Mouse (Mus musculus): ENCODE measurements around the gene Grid2.
A peak's percentile ranks its signal among the peaks of the same experiment; 100 is the strongest.

Gene Grid2

GRCm38 (mm10) chr6:64729231-64730011 is 1473.7 kb downstream of the Grid2 start:
- Histone ChIP-seq H3K9me3 (ENCODE audit: low read length) (no peaks in the 10 kb centered on the region), H3K27me3 (ENCODE audit: insufficient read depth, low read length) (peaks cover 75% of the 10 kb centered on the region), H3K4me3 (replicated peaks; ENCODE audit: low read length) (peak overlapping the region; percentile 77), H3K4me1 (replicated peaks; ENCODE audit: low read depth, low read length) (peaks cover 45% of the 10 kb centered on the region), H3K36me3 (ENCODE audit: insufficient read depth, low read length) (no peaks in the 10 kb centered on the region)
- TF ChIP-seq POU5F1 (IDR thresholded peaks at IDR 0.05; ENCODE audit: borderline replicate concordance, low read length) = no peak

DNA sequence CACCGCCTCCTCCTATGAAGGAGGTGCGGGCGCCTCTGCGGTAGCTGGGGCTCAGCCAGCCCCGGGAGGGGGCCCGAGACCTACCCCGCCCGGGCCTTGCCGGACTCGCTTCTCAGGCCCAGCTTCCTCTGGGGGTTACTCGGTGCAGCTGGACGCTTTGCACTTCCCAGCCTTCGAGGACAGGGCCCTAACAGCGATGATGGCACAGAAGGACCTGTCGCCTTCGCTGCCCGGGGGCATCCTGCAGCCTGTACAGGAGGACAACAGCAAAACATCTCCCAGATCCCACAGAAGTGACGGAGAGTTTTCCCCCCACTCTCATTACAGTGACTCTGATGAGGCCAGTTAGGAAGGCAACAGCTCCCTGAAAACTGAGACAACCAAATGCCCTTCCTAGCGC is 1474.4 kb downstream of the Grid2 start:
- Histone ChIP-seq H3K4me3 (replicated peaks; ENCODE audit: low read length) (peak overlapping the region; percentile 77), H3K27me3 (ENCODE audit: insufficient read depth, low read length) (peaks cover 81% of the 10 kb centered on the region), H3K9me3 (ENCODE audit: low read length) (peaks cover under 1% of the 10 kb centered on the region; the same call in 1 of the 2 replicates)

DNA sequence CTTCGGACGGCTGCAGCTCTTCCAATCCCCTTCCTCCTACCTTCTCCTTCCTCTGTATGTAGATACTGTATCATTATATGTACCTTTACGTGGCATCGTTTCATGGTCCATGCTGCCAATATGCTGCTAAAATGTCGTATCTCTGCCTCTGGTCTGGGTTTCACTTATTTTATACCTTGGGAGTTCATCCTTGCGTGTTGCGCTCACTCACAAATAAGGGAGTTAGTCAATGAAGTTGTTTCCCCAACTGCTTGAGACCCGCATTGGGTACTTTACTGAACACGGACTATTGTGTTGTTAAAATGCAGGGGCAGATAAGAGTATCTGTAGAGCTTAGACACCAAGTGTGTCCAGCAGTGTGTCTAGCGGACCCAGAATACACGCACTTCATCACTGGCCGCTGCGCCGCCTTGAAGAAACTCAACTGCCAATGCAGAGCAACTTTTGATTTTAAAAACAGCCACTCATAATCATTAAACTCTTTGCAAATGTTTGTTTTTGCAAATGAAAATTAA is 1474.9 kb downstream of the Grid2 start:
- Histone ChIP-seq H3K9me3 (ENCODE audit: low read length) (peaks cover 5% of the 10 kb centered on the region; the same call in 1 of the 2 replicates), H3K27me3 (ENCODE audit: insufficient read depth, low read length) (peaks cover 87% of the 10 kb centered on the region), H3K4me1 (replicated peaks; ENCODE audit: low read depth, low read length) (peaks cover 53% of the 10 kb centered on the region), H3K4me3 (replicated peaks; ENCODE audit: low read length) (no peak overlapping the region), H3K36me3 (ENCODE audit: insufficient read depth, low read length) (no peaks in the 10 kb centered on the region)
- TF ChIP-seq CTCF (conservative IDR thresholded peaks at IDR 0.05; ENCODE audit: low read length) = no peak
- no peak for TF ChIP-seq NANOG (IDR thresholded peaks at IDR 0.05; ENCODE audit: borderline replicate concordance, low read length)
- TF ChIP-seq POU5F1 (IDR thresholded peaks at IDR 0.05; ENCODE audit: borderline replicate concordance, low read length) = no peak

More for the DNA sequence above, 1474.4 kb downstream of the Grid2 start:
- no peak for TF ChIP-seq POU5F1 (IDR thresholded peaks at IDR 0.05; ENCODE audit: borderline replicate concordance, low read length)
- no peak for TF ChIP-seq NANOG (IDR thresholded peaks at IDR 0.05; ENCODE audit: borderline replicate concordance, low read length)
- no peak for TF ChIP-seq CTCF (conservative IDR thresholded peaks at IDR 0.05; ENCODE audit: low read length)
- peaks cover 48% of the 10 kb centered on the region for H3K4me1 ChIP-seq (replicated peaks; ENCODE audit: low read depth, low read length)
- H3K36me3 ChIP-seq (ENCODE audit: insufficient read depth, low read length) = no peaks in the 10 kb centered on the region

GRCm38 (mm10) chr6:64731126-64731525 is 1475.5 kb downstream of the Grid2 start:
- TF ChIP-seq NANOG (IDR thresholded peaks at IDR 0.05; ENCODE audit: borderline replicate concordance, low read length) (no peak), POU5F1 (IDR thresholded peaks at IDR 0.05; ENCODE audit: borderline replicate concordance, low read length) (no peak), CTCF (conservative IDR thresholded peaks at IDR 0.05; ENCODE audit: low read length) (no peak)

GRCm38 (mm10) chr6:64731621-64732320 is 1476.1 kb downstream of the Grid2 start:
- peaks cover 95% of the 10 kb centered on the region for H3K27me3 ChIP-seq (ENCODE audit: insufficient read depth, low read length)
- no peaks in the 10 kb centered on the region for H3K36me3 ChIP-seq (ENCODE audit: insufficient read depth, low read length)
- H3K4me1 ChIP-seq (replicated peaks; ENCODE audit: low read depth, low read length) = peaks cover 53% of the 10 kb centered on the region
- H3K4me3 ChIP-seq (replicated peaks; ENCODE audit: low read length) = no peak overlapping the region
- no peak for TF ChIP-seq CTCF (conservative IDR thresholded peaks at IDR 0.05; ENCODE audit: low read length)
- TF ChIP-seq NANOG (IDR thresholded peaks at IDR 0.05; ENCODE audit: borderline replicate concordance, low read length) = no peak
- TF ChIP-seq POU5F1 (IDR thresholded peaks at IDR 0.05; ENCODE audit: borderline replicate concordance, low read length) = no peak
- H3K9me3 ChIP-seq (ENCODE audit: low read length) = peaks cover 5% of the 10 kb centered on the region; the same call in 1 of the 2 replicates

More at GRCm38 (mm10) chr6:64731126-64731525, 1475.5 kb downstream of the Grid2 start:
- Histone ChIP-seq H3K4me3 (replicated peaks; ENCODE audit: low read length) (no peak overlapping the region), H3K4me1 (replicated peaks; ENCODE audit: low read depth, low read length) (peaks cover 53% of the 10 kb centered on the region), H3K27me3 (ENCODE audit: insufficient read depth, low read length) (peaks cover 91% of the 10 kb centered on the region), H3K9me3 (ENCODE audit: low read length) (peaks cover 5% of the 10 kb centered on the region; the same call in 1 of the 2 replicates), H3K36me3 (ENCODE audit: insufficient read depth, low read length) (no peaks in the 10 kb centered on the region)

- Histone ChIP-seq H3K36me3 (ENCODE audit: insufficient read depth, low read length) (no peaks in the 10 kb centered on the region), H3K4me3 (replicated peaks; ENCODE audit: low read length) (no peak overlapping the region), H3K9me3 (ENCODE audit: low read length) (peaks cover 5% of the 10 kb centered on the region; the same call in 1 of the 2 replicates), H3K27me3 (ENCODE audit: insufficient read depth, low read length) (peaks cover 86% of the 10 kb centered on the region), H3K4me1 (replicated peaks; ENCODE audit: low read depth, low read length) (peaks cover 40% of the 10 kb centered on the region)
- TF ChIP-seq NANOG (IDR thresholded peaks at IDR 0.05; ENCODE audit: borderline replicate concordance, low read length) (no peak), CTCF (conservative IDR thresholded peaks at IDR 0.05; ENCODE audit: low read length) (no peak), POU5F1 (IDR thresholded peaks at IDR 0.05; ENCODE audit: borderline replicate concordance, low read length) (no peak)
Measured at GRCm38 (mm10) chr6:64733311-64733710, 1477.6 kb downstream of the Grid2 start.

DNA sequence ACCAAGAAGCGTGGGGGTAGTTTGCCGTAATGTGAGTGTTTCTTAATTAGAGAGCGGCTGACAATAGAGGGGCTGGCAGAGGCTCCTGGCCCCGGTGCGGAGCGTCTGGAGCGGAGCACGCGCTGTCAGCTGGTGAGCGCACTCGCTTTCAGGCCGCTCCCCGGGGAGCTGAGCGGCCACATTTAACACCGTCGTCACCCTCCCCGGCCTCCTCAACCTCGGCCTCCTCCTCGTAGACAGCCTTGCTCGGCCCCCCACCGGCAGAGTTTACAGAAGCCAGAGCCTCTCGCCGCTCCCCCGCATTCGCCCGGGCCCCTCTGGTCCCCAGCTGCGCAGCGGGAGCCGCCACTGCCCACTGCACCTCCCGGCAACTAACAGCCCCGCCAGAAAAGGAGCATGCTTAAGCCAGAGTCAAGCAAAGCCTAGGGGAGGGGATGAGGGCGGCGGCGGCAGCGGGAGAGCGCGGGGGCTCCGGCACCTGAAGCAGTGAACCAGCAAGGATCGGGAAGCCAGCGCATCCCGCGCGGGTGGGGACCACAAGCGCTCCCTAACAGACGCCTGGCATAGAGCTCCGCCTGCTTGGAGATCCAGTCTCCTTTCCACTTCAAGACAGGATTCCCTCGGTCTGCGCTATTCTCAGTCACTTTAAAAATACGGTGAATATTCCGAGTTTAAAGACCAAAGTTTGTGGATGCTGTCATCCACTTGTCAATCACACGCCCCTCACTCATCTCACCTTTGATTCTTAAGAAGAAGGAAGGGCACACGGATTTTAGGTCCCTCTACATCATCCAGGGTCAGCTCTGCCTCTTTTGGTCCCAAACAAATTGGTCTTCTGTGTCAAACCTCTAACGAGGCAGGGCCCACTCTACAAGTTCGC is 1479.0 kb downstream of the Grid2 start:
- peak overlapping the region; percentile 79 for H3K4me3 ChIP-seq (replicated peaks; ENCODE audit: low read length)
- no peak for TF ChIP-seq POU5F1 (IDR thresholded peaks at IDR 0.05; ENCODE audit: borderline replicate concordance, low read length)
- TF ChIP-seq NANOG (IDR thresholded peaks at IDR 0.05; ENCODE audit: borderline replicate concordance, low read length) = no peak; the same call in 1 of the 2 replicates
- TF ChIP-seq CTCF (conservative IDR thresholded peaks at IDR 0.05; ENCODE audit: low read length) = no peak
- H3K36me3 ChIP-seq (ENCODE audit: insufficient read depth, low read length) = no peaks in the 10 kb centered on the region
- peaks cover 84% of the 10 kb centered on the region for H3K27me3 ChIP-seq (ENCODE audit: insufficient read depth, low read length)
- peaks cover 30% of the 10 kb centered on the region for H3K4me1 ChIP-seq (replicated peaks; ENCODE audit: low read depth, low read length)
- peaks cover 5% of the 10 kb centered on the region; the same call in 1 of the 2 replicates for H3K9me3 ChIP-seq (ENCODE audit: low read length)

Measured in E14TG2a.4 (cell line).